Mouse (Mus musculus) embryonic fibroblast, embryonic 13.5 days (primary cell): ENCODE results near the gene Eef1akmt3.

Experiments
- CTCF ChIP-seq: IDR thresholded peaks from 2 replicates; pipeline ENCODE4 v1.5.1; 2011; ENCODE audit warnings: mild to moderate bottlenecking, control low read depth, low read length, moderate library complexity, borderline replicate concordance; ENCODE audit not compliant: insufficient read depth
- POLR2A ChIP-seq: IDR thresholded peaks from 2 replicates; pipeline ENCODE4 v1.6.1; 2011; ENCODE audit warnings: low read depth, mild to moderate bottlenecking, control low read depth, low read length, moderate library complexity

GRCm38 (mm10) chr10:127073981-127074380, 32.7 kb upstream of the Eef1akmt3 start:
- TF ChIP-seq CTCF (no peak), POLR2A (no peak)
